Mouse (Mus musculus): Measurements from ENCODE around the gene Foxd2. TPM values are rescaled to one million over a fixed set of nuclear protein-coding genes. Genes with fewer than 3 reads are reported as not detected.
A peak's percentile ranks its signal among the peaks of the same experiment; 100 is the strongest.

Foxd2 gene
- 2.2 and 2.5 TPM in 2 replicates for polyA plus RNA-seq (2016; fragmentation: Nextera tagmentation; extraction: Ambion mirVana)

DNA sequence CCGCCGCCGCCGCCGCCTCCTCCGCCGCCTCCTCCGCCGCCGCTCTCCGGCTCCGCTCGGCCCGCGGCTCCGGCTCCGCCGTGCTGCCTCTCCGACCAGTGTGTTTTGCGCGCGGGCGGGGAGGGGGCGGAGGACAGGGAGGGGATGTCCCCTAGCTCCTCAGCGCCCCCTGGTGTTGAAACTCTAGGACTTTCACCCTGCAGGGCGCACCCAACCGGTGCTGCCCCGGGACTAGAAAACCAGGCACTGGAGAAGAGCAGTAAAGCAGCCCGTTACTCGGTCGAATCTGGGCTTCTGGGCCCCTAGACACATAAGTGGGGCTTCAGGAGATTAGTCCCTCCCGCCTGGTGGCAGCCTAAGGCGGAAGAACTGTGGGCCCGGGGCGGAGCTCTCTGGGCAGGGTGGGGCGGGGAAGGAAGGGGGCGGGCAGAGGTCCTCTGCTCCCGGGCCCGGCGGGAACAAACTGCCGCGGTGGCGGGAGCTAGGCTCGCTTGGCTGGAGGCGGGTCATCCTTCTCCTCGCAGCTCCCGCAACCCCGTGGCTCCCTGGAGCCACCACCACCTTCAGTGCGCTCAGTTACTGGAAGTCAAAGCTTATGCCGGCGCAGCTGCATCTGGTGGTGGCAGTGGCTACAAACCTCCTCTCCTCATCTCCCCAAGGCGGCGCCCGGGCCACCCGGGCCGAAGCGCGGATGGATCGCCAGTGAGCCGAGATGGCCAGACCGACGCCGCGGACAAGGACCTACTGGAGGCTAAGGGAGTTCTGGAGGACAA is at the start of gene Foxd2:
Gene Foxd2 (minus strand): TSS at position 45 of the 773 bp plus-strand sequence.
- peak; percentile 89 for ATAC-seq (ENCODE audit: low FRiP score, low read depth)
- Histone ChIP-seq H3K27ac (no peak within 1 kb of the TSS), H3K9me3 (no peaks in the 10 kb centered on the region), H3K27me3 (replicated peaks) (peaks cover 97% of the 10 kb centered on the region), H3K4me1 (peaks cover 18% of the 10 kb centered on the region), H3K4me3 (peak within 1 kb of the TSS; percentile 43), H3K9ac (peak within 1 kb of the TSS; percentile 45; the same call in 1 of the 2 replicates), H3K4me2 (replicated peaks) (peak within 1 kb of the TSS; percentile 72), H3K36me3 (no peaks in the 10 kb centered on the region)
- 1% methylated on average over 63 of the region's 64 CpGs for WGBS

- no peak overlapping the region for H3K27ac ChIP-seq
- H3K4me1 ChIP-seq: no peaks in the 10 kb centered on the region
- H3K4me3 ChIP-seq: no peak overlapping the region
- H3K9me3 ChIP-seq: no peaks in the 10 kb centered on the region
- 97% methylated on average over 2 of the region's 2 CpGs for WGBS
- no peaks in the 10 kb centered on the region for H3K27me3 ChIP-seq (replicated peaks)
- ATAC-seq (ENCODE audit: low FRiP score, low read depth): no peak
- no peak overlapping the region for H3K9ac ChIP-seq
- H3K4me2 ChIP-seq (replicated peaks): no peak overlapping the region
- peaks cover 14% of the 10 kb centered on the region for H3K36me3 ChIP-seq
These were observed 49.6 kb upstream of the Foxd2 start for GRCm38 (mm10) chr4:114958231-114958630.

DNA sequence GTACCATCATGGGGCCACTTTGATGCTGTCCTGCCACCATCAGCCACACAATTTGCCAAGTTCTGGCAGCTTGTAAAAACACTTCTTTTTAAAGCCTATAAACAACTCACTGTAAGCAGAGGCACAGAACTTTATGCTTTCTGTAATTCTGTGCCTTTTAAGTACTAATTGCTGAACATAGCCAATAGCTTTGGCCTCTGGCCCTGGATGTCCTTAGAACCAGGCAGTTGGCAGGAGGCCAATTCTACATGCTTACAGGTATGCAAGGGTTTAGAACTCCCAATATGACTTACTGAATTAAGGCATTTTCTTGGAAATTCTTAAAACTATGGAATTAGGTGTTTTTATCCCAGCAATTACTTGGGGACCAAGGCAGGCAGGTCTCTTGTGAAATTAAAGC is 48.7 kb upstream of the Foxd2 start:
- no peak overlapping the region for H3K27ac ChIP-seq
- H3K4me1 ChIP-seq: no peaks in the 10 kb centered on the region
- no peak overlapping the region for H3K4me2 ChIP-seq (replicated peaks)
- no peak overlapping the region for H3K9ac ChIP-seq
- H3K36me3 ChIP-seq: peaks cover 6% of the 10 kb centered on the region
- no peak for ATAC-seq (ENCODE audit: low FRiP score, low read depth)
- H3K4me3 ChIP-seq: no peak overlapping the region
- no peaks in the 10 kb centered on the region for H3K9me3 ChIP-seq
- H3K27me3 ChIP-seq (replicated peaks): no peaks in the 10 kb centered on the region

DNA sequence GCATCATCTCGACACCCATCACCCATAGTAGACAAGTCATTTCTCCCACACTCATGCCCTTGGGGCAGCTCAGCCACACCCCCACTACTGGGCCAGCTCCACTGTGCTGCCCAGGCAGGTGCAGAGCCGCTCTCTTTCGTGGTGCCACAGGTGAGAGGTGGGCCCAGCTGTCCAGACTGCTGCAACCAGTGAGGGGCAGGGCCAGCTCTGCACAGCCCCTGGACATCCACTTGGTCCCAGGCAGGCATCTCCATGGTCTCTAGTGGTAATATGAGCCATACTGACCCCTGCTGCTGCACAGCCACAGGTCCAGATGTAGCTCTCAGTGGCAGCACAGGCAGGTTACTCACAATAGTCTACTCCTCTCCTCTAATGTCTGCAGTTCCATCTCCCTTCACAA is 44.5 kb upstream of the Foxd2 start:
- Histone ChIP-seq H3K4me3 (no peak overlapping the region), H3K4me1 (no peaks in the 10 kb centered on the region), H3K36me3 (no peaks in the 10 kb centered on the region), H3K9me3 (no peaks in the 10 kb centered on the region), H3K27me3 (replicated peaks) (peaks cover 9% of the 10 kb centered on the region; the same call in 1 of the 2 replicates), H3K27ac (no peak overlapping the region), H3K9ac (no peak overlapping the region), H3K4me2 (replicated peaks) (no peak overlapping the region)
- ATAC-seq (ENCODE audit: low FRiP score, low read depth): no peak
- WGBS: 79% methylated on average over 3 of the region's 3 CpGs

GRCm38 (mm10) chr4:114947852-114948481 is 39.3 kb upstream of the Foxd2 start:
- Histone ChIP-seq H3K9ac (no peak overlapping the region), H3K4me3 (no peak overlapping the region), H3K27me3 (replicated peaks) (peaks cover 23% of the 10 kb centered on the region), H3K4me1 (no peaks in the 10 kb centered on the region; the same call in 1 of the 2 replicates), H3K4me2 (replicated peaks) (no peak overlapping the region), H3K9me3 (no peaks in the 10 kb centered on the region), H3K36me3 (no peaks in the 10 kb centered on the region), H3K27ac (no peak overlapping the region)
- WGBS: 71% methylated on average over 7 of the region's 7 CpGs
- no peak for ATAC-seq (ENCODE audit: low FRiP score, low read depth)

GRCm38 (mm10) chr4:114947395-114947794 is 38.7 kb upstream of the Foxd2 start:
- no peak overlapping the region for H3K4me3 ChIP-seq
- H3K9ac ChIP-seq: no peak overlapping the region
- peaks cover 6% of the 10 kb centered on the region; the same call in 1 of the 2 replicates for H3K4me1 ChIP-seq
- WGBS: 32% methylated on average over 6 of the region's 6 CpGs
- H3K4me2 ChIP-seq (replicated peaks): no peak overlapping the region
- ATAC-seq (ENCODE audit: low FRiP score, low read depth): peak; percentile 49
- H3K9me3 ChIP-seq: no peaks in the 10 kb centered on the region
- H3K36me3 ChIP-seq: no peaks in the 10 kb centered on the region
- peaks cover 23% of the 10 kb centered on the region for H3K27me3 ChIP-seq (replicated peaks)
- H3K27ac ChIP-seq: no peak overlapping the region

- ATAC-seq (ENCODE audit: low FRiP score, low read depth): no peak
- no peak overlapping the region for H3K4me3 ChIP-seq
These were observed 37.7 kb upstream of the Foxd2 start for GRCm38 (mm10) chr4:114946416-114946815.

GRCm38 (mm10) chr4:114945021-114945420 is 36.3 kb upstream of the Foxd2 start:
- H3K27me3 ChIP-seq (replicated peaks): peaks cover 23% of the 10 kb centered on the region
- ATAC-seq (ENCODE audit: low FRiP score, low read depth): no peak
- no peak overlapping the region for H3K4me3 ChIP-seq
- H3K27ac ChIP-seq: no peak overlapping the region
- 15% methylated on average over 5 of the region's 5 CpGs for WGBS
- no peaks in the 10 kb centered on the region for H3K9me3 ChIP-seq
- H3K36me3 ChIP-seq: no peaks in the 10 kb centered on the region
- peaks cover 9% of the 10 kb centered on the region; the same call in 1 of the 2 replicates for H3K4me1 ChIP-seq
- no peak overlapping the region for H3K9ac ChIP-seq
- H3K4me2 ChIP-seq (replicated peaks): no peak overlapping the region

More at GRCm38 (mm10) chr4:114946416-114946815, 37.7 kb upstream of the Foxd2 start:
- Histone ChIP-seq H3K36me3 (no peaks in the 10 kb centered on the region), H3K27me3 (replicated peaks) (peaks cover 23% of the 10 kb centered on the region), H3K4me2 (replicated peaks) (no peak overlapping the region), H3K9ac (no peak overlapping the region), H3K9me3 (no peaks in the 10 kb centered on the region), H3K4me1 (peaks cover 9% of the 10 kb centered on the region; the same call in 1 of the 2 replicates), H3K27ac (no peak overlapping the region)
- WGBS: 92% methylated on average over 4 of the region's 4 CpGs

GRCm38 (mm10) chr4:114942583-114942982 is 33.9 kb upstream of the Foxd2 start:
- H3K27ac ChIP-seq: no peak overlapping the region
- peaks cover 19% of the 10 kb centered on the region; the same call in 1 of the 2 replicates for H3K27me3 ChIP-seq (replicated peaks)
- H3K9ac ChIP-seq: no peak overlapping the region
- no peak overlapping the region for H3K4me2 ChIP-seq (replicated peaks)
- 13% methylated on average over 8 of the region's 8 CpGs for WGBS
- H3K9me3 ChIP-seq: no peaks in the 10 kb centered on the region
- peaks cover 9% of the 10 kb centered on the region; the same call in 1 of the 2 replicates for H3K4me1 ChIP-seq
- H3K4me3 ChIP-seq: no peak overlapping the region
- no peaks in the 10 kb centered on the region for H3K36me3 ChIP-seq
- no peak for ATAC-seq (ENCODE audit: low FRiP score, low read depth)

GRCm38 (mm10) chr4:114942112-114942511 is 33.4 kb upstream of the Foxd2 start:
- no peak for ATAC-seq (ENCODE audit: low FRiP score, low read depth)
- 26% methylated on average over 4 of the region's 4 CpGs for WGBS
- H3K4me1 ChIP-seq: peaks cover 9% of the 10 kb centered on the region; the same call in 1 of the 2 replicates
- H3K9me3 ChIP-seq: no peaks in the 10 kb centered on the region
- no peak overlapping the region for H3K4me3 ChIP-seq
- H3K9ac ChIP-seq: no peak overlapping the region
- H3K27me3 ChIP-seq (replicated peaks): peaks cover 19% of the 10 kb centered on the region; the same call in 1 of the 2 replicates
- H3K4me2 ChIP-seq (replicated peaks): no peak overlapping the region
- H3K27ac ChIP-seq: no peak overlapping the region
- no peaks in the 10 kb centered on the region for H3K36me3 ChIP-seq

DNA sequence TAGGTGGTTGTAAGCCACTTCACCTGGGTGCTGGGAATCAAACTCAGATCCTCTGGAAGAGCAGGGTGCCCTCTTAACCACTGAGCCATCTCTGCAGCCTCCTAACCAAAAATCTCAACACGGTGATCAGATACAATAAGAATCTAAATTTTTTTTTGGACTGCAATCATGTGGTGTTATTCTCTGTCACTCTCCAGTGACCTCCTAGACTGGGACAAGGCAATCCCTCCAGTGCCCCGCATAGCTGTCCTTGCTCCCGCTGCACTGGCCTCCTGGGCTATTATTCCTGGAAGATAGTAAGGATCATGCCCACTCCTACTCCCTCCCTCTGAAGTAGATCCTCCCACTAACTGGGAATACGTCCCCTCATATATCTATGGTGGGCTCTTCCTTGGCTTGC is 32.6 kb upstream of the Foxd2 start:
- H3K9ac ChIP-seq: no peak overlapping the region
- no peak for ATAC-seq (ENCODE audit: low FRiP score, low read depth)
- H3K4me1 ChIP-seq: peaks cover 9% of the 10 kb centered on the region; the same call in 1 of the 2 replicates
- H3K4me2 ChIP-seq (replicated peaks): no peak overlapping the region
- H3K27ac ChIP-seq: no peak overlapping the region
- H3K27me3 ChIP-seq (replicated peaks): 0 out of 2 replicates have a peak, but pooled peaks cover 12% of the 10 kb centered on the region
- H3K4me3 ChIP-seq: no peak overlapping the region
- WGBS: 62% methylated on average over 4 of the region's 4 CpGs
- H3K36me3 ChIP-seq: no peaks in the 10 kb centered on the region
- no peaks in the 10 kb centered on the region for H3K9me3 ChIP-seq

DNA sequence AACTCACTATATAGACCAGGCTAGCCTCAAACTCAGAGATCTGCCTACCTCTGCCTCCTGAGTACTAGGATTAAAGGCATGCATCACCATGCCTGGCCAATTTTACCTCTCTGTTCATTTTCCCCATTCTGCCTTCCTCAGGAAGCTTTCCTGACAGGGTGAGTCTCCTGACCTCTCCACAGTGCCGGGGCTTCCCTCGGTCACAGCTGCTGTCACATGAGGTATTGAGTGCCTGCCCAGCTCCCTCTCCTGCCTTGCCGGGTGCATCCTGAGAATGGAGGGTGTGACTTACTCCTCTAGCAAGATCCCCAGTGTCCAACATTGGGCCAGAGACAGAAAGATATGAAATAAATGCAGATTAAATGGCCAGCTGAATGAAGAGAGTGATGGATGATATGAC is 29.6 kb upstream of the Foxd2 start:
- Histone ChIP-seq H3K9me3 (no peaks in the 10 kb centered on the region), H3K4me1 (peaks cover 9% of the 10 kb centered on the region; the same call in 1 of the 2 replicates), H3K36me3 (no peaks in the 10 kb centered on the region), H3K9ac (no peak overlapping the region), H3K4me2 (replicated peaks) (no peak overlapping the region), H3K27ac (no peak overlapping the region), H3K27me3 (replicated peaks) (0 out of 2 replicates have a peak, but pooled peaks cover 4% of the 10 kb centered on the region), H3K4me3 (no peak overlapping the region)
- WGBS: 60% methylated on average over 3 of the region's 3 CpGs
- ATAC-seq (ENCODE audit: low FRiP score, low read depth): no peak
